Mouse (Mus musculus) frontal cortex, adult 2 months (tissue): Measurements from ENCODE around the gene Vac14. TPM values are rescaled to one million over a fixed set of nuclear protein-coding genes. Genes with fewer than 3 reads are reported as not detected.

Source experiments
- DNase-seq, 2 experiments: peaks; one replicate each; pipeline ENCODE4 v3.0.0; 2022; ENCODE audit warnings: low spot score in 1 of 2; ENCODE audit errors: extremely low spot score in 1 of 2
- polyA plus RNA-seq: library from polyadenylated mRNA; depleted of rRNA; stranded (reverse); fragments of >200 nt; gene quantifications from 2 replicates; pipeline ENCODE4 v1.2.3, GENCODE M21; 2012; rRNA removed

The Vac14 gene
- 27.5 and 28.7 TPM in 2 replicates for polyA plus RNA-seq

DNA sequence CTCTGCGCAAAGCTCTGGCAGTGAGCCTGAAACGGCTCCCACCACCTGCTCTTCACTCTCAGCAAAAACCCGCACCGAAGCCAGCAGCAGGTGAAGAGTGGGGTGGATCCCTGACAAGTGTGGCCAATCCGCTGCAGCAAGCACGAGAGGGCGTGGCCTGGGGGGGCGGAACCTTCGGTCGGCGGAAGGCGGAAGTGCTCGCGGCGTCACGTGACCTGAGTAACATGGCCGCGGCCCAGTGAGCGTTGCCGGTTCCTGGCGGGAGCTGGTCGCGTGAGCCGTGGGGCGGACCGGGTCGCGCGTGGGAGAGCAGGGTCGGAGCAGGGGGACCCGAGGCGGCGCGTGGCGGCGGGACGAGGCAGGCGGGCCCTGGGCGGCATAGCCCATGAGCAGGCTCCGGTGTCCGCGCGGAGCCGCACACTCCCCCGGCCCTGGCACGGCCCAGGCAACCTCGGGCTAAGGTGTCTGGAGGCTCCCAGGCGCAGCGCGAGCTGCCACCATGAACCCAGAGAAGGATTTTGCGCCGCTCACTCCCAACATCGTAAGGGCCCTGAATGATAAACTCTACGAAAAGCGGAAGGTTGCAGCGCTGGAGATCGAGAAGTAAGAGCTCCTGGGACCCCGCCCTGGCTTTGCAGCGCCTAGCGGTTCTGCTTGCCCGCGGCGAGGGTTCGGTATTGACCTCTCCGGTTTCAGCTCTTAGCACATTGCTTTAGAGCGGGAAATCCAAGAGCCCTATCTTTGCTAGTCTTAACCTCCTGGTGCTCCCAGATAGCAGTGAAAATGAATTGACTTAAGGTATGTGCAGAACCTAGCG is at the start of gene Vac14:
TSS of gene Vac14 (plus strand) at position 195 of the 817 bp plus-strand sequence.
- peak; percentile 94 to 98 for DNase-seq

DNA sequence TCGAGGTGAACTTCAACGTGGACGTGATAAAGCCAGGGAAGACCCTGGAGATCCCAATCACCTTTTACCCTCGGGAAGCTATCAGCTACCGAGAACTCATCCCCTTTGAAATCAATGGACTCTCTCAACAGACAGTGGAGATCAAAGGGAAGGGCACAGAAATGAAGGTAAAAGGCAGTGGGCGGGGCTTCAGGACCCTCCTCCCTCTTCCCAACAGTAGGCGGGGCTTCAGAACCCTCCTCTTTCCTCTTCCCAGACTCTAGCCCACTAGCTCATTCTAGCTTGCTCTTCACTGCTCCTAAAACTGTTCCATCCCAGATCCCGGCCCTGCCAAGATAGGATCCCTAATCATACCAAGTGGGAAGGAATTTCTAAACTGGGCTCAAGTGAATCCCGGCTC is 25.7 kb upstream of the Vac14 start:
- DNase-seq: no peak

DNA sequence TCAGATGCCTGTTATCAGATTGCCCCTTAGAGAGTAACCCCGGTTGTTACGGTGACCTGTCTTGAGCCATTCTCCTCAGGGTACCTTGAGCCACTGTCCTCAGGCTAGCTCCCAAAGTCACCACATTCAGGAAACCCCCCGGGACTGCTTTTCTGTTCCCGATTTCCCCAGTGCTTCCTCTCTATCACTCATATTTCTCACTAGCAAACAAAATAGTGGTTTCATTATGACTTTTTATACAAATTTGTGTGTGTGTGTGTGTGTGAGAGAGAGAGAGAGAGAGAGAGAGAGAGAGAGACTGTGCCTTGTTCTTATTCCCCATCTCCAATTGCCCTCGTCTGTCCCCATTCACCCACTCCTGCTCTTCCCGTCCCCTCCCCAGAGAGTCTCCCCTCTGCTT is 24.2 kb upstream of the Vac14 start:
- DNase-seq: no peak

DNA sequence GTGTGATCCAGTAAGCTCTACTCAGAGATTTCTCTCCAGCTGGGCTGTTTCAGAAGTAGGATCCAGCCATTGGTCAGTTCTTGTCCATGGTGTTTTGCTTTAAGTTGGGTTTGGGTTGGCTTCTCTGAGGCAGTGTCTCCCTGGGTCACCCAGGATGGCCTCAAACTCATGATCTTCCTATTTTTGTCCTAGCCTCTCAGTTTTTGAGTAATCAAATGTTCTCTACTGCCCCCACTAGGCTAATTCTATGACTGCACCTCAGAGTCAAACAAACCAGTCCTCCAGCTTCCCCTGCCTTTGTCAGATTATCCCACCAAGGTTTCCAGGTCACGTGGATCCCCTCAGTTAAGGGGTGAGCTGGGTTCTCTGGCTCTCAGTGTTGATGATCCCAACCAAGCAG is 13.8 kb upstream of the Vac14 start:
- peak in 1 of 2 experiments; percentile 79 for DNase-seq

DNA sequence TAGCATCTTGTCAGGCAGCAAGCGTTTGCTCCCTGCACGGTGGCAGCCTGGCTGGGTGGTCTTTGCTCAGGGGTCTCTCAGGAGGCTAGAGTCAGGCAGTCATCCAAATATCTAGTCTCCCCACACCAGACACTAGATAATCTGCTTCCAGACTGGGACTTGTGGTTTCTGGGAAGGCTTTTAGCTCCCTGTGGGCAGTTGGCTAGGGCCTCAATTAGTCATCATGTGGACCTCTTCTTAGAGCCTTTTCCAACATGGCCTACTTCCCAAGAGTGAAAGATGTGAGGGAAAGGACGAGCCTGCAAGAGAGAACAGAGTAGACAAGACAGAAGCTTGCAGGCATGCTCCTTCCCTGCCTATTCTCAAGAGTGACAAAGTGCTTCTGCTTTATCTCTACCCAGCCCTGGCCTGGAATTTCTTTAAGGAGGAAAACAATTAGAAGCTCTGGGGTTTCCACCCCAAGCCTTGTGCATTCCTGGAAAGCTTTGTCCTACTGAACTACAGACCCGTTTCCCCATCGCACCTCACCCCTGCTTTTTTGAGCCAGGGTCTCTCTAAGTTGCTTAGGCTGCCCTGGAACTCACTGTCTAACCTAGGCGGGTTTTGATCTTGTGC is 12.9 kb upstream of the Vac14 start:
- no peak for DNase-seq

DNA sequence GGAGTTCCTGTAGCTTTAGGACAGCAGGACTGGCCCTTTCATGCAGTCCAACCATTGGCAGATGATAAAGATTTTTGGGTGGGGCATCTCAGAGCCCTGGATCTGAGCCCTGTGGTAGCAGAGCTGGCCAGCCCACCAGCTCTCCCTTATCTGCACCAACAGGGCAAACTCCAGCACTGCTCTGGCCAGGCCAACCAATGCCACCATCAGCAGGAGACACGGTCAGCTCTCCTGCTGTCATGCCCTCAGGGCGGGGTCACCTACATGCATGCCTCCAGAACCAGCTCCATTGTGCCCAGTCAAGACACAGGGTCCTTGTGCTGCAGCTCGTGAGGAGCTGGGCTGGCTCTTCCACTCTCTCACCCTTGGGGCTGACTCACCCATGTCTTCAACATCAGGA is 2.7 kb upstream of the Vac14 start:
- DNase-seq: no peak

DNA sequence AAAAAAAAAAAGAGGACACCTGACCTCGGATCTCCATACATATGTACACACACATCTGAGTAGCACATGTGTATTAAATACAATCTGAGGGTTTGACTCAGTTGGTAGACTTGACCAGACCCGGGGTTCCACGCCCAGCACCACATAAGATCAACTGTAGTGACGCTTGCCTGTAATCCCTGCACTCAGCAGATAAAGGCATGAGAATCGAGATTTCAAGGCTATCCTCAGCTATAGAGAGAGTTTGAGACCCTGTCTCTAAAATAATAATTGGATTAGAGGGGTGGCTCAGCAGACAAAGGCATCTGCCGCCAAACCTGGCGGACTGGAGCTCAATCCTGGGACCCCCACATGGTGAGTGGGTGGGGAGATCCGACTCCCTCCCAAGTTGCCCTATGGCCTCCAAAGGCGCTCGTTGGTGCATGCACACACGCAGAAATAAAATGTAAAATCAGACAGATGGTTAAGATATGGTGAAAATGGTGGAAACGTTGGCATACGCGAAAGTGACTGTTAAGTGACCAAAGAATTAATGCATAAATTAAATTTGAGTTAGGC is 505 bp upstream of the Vac14 start:
- no peak for DNase-seq

DNA sequence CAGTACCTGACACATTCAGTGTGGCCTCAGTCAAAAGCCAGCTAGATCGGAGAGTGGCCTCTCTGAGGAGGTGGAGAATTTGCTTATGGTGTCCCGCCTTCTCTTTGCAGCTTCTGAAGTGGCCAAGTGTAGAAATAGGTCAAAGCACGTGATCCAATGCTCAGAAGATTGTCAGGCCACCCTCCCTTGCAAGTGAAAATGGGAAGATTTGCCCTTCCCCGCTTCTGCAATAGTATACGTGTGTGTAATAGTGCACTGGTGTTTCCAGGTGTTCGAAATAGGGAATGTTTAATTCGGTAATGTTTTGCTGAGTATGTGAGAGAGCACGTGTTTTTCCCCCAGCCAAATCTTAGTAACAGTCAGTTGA is 806 bp downstream of the Vac14 start:
- peak in 1 of 2 experiments; percentile 31 for DNase-seq

DNA sequence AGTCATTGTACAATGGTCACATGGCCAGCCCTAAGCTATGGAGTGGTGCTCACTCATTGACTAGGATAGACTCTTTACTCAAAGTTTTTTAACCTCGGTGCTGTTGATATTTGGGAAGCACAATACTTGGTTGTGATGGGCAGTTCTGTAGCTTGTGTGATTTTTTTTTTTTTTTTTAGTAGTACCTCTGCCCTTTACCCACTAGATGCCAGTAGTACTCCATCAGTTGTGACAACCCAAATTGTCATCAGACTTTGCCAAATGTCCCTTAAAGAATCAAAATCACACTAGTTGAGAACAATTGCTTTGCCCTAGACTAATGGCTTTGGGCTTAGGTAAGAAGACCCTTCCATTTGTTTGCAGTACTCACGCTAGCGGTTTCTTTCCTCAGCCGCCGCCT is 1.5 kb downstream of the Vac14 start:
- no peak for DNase-seq

DNA sequence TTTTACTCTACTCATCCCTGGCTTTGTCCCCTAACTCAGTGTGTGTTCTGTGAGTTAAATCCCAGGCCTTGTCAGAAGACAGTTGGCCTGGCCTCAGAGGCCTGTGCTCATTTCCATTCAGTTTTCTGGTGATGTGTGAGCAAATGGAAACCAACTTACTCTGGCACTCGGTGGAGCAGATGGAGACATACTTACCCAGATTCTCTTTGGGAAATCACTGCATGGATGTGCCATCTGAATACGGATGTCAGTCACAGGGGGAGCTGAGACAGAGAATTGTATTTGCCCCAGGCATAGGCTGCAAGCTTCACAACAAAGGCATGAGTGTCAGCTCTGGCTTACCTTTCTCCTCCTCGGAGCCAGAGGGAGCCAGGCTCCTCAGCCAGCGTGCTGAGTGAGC is 8.0 kb downstream of the Vac14 start:
- no peak for DNase-seq

DNA sequence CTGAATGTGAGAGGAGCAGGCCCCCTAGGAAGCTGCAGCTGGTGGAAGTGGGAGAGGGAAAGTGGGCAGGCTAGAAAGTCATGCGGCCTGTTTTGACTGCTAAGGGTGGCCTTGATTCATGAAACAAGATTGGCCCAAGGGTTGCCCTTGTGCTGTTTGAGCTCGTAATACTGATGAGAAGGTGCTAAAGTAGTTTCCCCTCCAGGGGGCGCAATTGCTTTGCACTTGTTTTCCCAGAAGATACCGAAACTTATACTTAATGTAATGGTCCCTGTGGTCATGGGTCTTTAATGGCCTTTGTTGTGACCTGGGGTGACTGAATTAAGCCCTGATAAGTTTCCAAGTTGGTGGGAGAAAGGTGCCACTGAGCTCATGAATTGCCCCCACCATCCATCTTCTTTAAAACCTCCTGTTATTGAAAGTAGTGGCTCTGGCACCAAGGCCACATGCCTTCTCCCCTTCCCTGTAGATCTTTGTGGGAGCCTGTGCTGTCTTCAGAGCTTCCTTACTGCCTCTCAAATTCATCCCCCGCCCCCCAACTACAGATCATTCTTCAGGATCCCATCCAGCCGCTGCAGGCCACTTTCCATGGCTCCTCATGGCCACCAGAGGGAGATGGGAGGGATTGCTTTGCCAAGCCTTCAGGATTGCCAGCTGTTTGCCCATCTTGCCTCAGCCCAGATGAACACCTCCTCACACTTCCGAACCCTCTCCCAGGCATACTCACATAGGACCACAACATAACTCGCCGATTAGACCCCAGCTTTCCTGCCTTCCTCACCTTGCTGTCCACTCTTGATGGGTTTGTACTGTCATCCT is 11.1 kb downstream of the Vac14 start:
- peak in 1 of 2 experiments; percentile 78 for DNase-seq

DNA sequence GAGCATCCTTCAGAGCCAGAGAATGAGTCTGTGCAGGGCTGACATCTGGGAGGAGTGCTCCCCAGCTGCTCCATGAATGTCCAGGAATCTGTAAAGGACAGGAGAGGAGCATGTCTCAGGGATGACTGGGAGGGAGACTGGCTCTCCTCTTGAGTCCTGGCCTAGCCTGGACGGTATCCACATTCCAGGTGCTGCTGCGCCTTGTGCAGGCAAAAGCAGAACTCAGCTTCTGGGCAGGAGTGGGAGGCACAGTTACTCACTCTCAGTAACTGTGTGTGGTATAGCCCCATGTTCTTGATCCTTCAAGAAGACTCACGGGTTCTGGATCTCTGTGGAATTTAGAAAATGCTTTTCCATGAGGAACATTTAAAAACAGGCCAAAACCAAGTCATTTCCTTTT is 11.7 kb downstream of the Vac14 start:
- DNase-seq: no peak

DNA sequence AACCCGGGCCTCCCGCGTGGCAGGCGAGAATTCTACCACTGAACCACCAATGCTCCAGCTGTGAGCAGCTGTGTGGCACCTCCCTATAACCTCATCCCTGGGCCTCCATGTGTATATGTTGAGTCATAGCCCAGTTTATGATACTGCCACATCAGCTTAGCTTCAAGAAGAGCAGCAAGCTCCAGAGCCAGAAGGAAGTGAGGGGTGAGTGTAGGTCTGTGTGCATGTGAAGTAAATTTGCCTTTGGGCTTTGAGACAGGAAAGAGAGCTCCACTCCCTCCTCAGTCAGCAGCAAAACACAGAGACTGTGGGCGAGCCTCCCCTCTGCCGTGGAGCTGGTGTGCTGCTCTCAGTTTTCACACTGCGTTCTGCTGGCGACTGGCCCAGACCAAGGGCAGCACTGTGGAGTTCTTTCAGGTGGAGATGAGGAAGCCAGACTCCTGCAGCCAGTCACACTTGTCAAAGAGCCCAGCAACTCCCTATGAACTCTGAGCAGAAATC is 12.2 kb downstream of the Vac14 start:
- peak in 1 of 2 experiments; percentile 77 for DNase-seq

DNA sequence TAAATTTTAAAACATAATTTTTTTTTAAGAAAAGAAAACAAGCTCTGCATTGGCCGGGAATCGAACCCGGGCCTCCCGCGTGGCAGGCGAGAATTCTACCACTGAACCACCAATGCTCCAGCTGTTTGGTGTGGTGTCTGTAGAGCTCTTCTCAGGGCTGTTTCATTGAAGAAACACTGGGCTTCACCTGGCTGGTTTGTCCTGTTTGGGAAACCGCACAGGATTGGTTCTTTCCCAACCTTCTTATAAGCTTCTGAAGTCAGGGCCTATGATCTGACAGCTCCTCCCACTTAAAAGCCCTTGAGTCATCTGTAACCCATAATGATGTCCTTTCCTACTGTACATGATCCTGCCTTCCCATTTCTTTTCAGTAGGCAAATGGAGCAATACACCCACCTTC is 12.8 kb downstream of the Vac14 start:
- DNase-seq: no peak

DNA sequence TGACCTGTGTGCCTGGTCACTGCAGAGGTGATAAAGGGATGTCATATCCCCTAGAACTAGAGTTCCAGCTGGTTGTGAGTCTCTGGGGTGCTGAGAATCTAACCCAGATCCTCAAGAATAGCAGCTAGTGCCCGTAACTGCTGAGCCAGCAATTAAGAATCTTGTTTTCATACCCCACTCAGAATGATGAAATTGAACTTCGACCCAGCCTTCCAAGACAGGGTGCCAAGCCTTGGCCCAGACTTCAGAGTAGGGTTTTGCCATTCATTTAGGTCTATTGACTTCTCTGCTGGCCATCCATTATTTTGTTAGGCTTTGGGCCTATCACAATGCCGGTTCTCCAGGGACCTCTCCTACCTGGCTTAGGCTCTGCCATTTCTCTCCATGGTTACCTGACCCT is 15.4 kb downstream of the Vac14 start:
- DNase-seq: no peak

DNA sequence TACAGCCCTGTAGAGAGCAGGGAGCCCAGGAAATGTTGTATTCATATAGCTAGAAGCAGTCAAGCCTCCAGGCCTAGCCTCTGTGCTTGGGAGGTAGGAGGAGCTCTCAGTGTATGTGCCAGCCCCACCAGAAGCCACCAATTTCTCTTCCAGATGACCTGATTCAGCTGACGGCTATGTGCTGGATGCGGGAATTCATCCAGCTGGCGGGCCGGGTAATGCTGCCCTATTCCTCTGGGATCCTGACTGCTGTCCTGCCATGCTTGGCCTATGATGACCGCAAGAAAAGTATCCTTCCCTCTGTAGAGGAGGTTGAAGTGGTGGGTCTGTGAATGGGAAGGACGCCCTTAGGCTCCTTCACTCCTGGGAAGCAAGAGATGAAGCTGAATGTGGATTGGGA is 17.8 kb downstream of the Vac14 start:
- no peak for DNase-seq

DNA sequence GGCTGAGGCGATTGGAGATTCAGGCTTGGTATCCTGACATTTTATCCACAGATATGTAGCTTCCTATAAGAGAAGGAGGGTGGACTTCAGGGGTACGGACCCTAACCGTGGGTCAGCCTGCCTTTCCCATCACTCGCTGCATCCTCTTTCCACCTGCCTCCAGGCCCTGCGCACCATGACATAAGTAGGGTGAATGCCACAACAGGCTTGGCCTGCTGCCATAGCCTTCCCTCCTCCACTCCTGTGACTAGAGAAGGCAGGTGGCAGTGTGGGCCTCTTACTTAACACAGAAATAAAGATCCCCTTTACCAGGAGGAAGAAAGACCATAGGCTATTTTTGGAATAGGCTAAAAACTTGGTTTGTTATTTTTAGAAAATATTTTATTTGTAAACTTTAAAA is 23.9 kb downstream of the Vac14 start:
- DNase-seq: no peak

DNA sequence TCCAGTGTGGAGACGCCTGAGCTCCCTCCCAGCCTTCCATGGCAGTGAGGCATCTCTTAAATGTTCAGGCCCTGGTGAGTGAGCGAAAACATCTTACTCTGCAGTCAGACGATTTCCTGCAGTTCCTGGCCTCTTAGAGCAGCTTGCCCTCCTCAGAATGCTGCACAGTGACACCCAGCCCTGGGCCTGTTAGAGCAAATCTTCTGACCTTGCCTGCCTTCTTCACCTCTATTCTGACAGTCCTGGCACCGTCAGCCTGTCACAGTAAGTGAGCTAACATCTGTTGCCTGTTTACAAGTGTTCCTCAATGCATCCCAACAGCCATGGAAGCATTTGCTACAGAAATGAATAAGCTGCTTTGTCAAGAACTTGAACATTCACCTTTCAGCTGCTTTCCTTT is 24.8 kb downstream of the Vac14 start:
- no peak for DNase-seq

DNA sequence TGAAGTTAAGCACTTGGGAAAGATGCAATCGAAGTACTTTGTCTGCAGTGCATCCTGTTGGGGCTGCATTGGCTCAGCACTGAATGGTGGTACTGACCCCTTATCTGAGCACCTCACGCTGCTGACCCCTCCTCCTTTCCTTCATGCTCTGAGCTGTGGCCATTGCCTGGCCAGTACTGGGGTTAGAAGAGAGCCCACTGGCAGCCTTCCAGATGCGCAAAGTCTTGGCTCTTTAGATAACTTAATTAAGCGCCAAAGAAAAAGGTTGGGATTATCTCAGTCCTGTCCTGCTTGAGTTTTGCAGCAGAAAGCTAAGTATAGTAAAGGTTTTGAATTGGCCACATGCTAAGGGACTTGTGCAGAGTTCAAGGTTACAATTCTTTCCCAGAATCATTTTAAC is 26.0 kb downstream of the Vac14 start:
- DNase-seq: no peak

DNA sequence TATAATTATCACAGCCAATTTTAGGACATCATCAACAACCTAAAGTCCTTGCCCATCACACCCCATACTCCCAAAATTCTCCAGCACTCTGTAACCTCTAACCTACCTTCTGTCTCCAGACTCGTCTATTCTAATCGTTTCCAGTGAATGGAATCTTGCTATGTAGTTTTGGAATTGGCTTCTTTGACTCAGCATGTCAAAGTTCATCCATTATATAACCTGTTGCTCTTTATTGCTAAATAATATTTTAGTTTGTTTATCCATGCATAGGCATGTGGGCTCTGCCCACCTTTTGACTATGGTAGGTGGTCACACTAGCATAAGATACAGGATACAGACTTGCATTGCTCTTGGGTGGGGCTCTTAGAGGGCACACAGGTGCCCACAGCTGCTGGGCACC is 26.5 kb downstream of the Vac14 start:
- no peak for DNase-seq

DNA sequence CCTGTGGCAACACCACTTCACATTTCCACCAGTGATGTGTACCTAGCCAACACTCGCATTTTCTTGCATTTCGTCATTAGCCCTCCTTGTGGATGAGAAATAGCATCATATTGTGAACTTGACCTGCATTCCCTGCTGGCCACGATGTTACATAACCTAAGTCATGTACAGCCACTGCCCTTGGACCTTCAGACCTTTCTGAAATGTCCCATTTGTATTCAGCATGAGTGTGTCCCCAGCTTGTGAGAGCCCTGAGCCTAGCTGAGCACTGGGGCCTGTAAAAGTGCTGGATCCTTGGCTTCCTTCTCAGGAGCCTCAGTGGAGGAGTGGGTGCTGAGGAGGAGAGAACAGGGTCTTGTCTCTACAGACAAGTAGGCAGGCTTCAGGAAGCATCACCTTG is 27.0 kb downstream of the Vac14 start:
- no peak for DNase-seq
